Mouse (Mus musculus) kidney, adult 2 months (tissue): ENCODE data around the gene Sec14l2.

ENCODE experiments used
- CTCF ChIP-seq: fragments of 200-500 bp; conservative IDR thresholded peaks from 2 replicates; pipeline ENCODE4 v1.5.1; 2011; ENCODE audit warnings: low read depth, mild to moderate bottlenecking, control low read depth, low read length, moderate library complexity, mixed read lengths; ENCODE audit not compliant: insufficient read depth, insufficient read length
- POLR2A ChIP-seq: fragments of 200-500 bp; IDR thresholded peaks from one replicate; pipeline ENCODE4 v1.6.1; 2011; ENCODE audit warnings: low read depth, low read length, control low read depth

DNA sequence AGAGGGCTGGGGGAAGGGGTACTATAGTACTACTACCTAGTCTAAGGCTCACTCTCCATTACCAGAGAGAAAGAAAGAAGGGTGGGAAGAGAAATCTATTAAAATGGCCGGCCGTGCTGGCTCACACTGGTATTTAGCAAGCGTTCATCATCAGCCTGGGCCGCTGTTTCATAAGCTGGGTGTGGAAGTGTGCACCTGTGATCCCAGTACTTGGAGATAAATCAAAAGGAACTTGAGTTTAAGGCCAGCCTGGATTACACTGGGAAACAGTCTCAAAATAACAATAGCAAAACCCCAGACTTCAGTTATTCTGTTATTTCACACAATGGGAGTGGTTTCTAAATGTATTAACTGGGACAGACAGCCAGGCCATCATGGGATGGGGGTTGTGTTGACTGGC is 60.7 kb downstream of the Sec14l2 start:
- no peak for TF ChIP-seq CTCF
- no peak for TF ChIP-seq POLR2A
